Mouse (Mus musculus) liver, embryonic 16.5 days (tissue): ENCODE results near the gene Pfkfb2. TPM values are rescaled to one million over a fixed set of nuclear protein-coding genes. Genes with fewer than 3 reads are reported as not detected.
A peak's percentile ranks its signal among the peaks of the same experiment; 100 is the strongest.

Source experiments
- ATAC-seq: fragments of 200-750 bp; cut with Nextera tagmentation; 2 replicates; pipeline ENCODE4 v1.8.0; 2017; ENCODE audit warnings: low read depth, mild to moderate bottlenecking, moderate number of reproducible peaks, moderate library complexity
- H3K27ac ChIP-seq: fragments of 300-500 bp; sonication (generic); 2 replicates; pipeline ENCODE4 v1.5.1; 2014; ENCODE audit warnings: mild to moderate bottlenecking, low read length
- H3K27me3 ChIP-seq: fragments of 300-500 bp; sonication (generic); 2 replicates; pipeline ENCODE4 v1.6.1; 2014; ENCODE audit warnings: low read depth, low read length, mixed read lengths; ENCODE audit not compliant: control insufficient read depth, insufficient read depth
- H3K36me3 ChIP-seq: fragments of 300-500 bp; sonication (generic); 2 replicates; pipeline ENCODE4 v1.6.1; 2014; ENCODE audit warnings: mild to moderate bottlenecking; ENCODE audit not compliant: control insufficient read depth, insufficient read depth
- H3K4me1 ChIP-seq: fragments of 300-500 bp; sonication (generic); 2 replicates; pipeline ENCODE4 v1.6.1; 2014; ENCODE audit warnings: low read depth, low read length, mixed read lengths; ENCODE audit not compliant: control insufficient read depth
- H3K4me2 ChIP-seq: fragments of 300-500 bp; sonication (generic); 2 replicates; pipeline ENCODE4 v1.6.1; 2014; ENCODE audit warnings: low read depth, low read length, mixed read lengths
- H3K4me3 ChIP-seq: fragments of 300-500 bp; sonication (generic); 2 replicates; pipeline ENCODE4 v1.5.1; 2014; ENCODE audit warnings: low read depth, mild to moderate bottlenecking, low read length
- H3K9ac ChIP-seq: fragments of 300-500 bp; sonication (generic); 2 replicates; pipeline ENCODE4 v1.6.1; 2014; ENCODE audit warnings: low read depth, low read length
- H3K9me3 ChIP-seq: fragments of 300-500 bp; sonication (generic); replicated peaks from 2 replicates; pipeline ENCODE4 v1.6.1; 2016; ENCODE audit warnings: low read length; ENCODE audit not compliant: control insufficient read depth
- WGBS: fragments of 180-500 bp; shearing (Covaris S2); extraction: QIAGEN DNeasy Blood & Tissue Kit; methylation state at CpG from one replicate; pipeline ENCODE4 v1.1.7; 2014; ENCODE audit not compliant: insufficient replicate concordance; 5-methylcytosine and 5-hydroxymethylcytosine counted together
- polyA plus RNA-seq: library from polyadenylated mRNA; unstranded; fragments of >200 nt; fragmentation: Nextera tagmentation; extraction: Ambion mirVana; gene quantifications from 2 replicates; pipeline ENCODE4 v1.2.1, GENCODE M21; 2015

Gene Pfkfb2
- polyA plus RNA-seq, 1 experiment from 2014 or later, result 5.1 TPM

GRCm38 (mm10) chr1:130733671-130734070 is 4.6 kb upstream of the Pfkfb2 start:
- Histone ChIP-seq H3K36me3 (no peaks in the 10 kb centered on the region), H3K9ac (peak overlapping the region; percentile 63), H3K4me1 (peaks cover 60% of the 10 kb centered on the region), H3K4me3 (peak overlapping the region; percentile 65), H3K27ac (peak overlapping the region; percentile 64), H3K9me3 (no peaks in the 10 kb centered on the region), H3K27me3 (no peaks in the 10 kb centered on the region), H3K4me2 (peak overlapping the region; percentile 68)
- WGBS, result 60% methylated on average over 4 of the region's 4 CpGs
- no peak for ATAC-seq

- H3K4me2 ChIP-seq, result peak overlapping the region; percentile 68
- peak overlapping the region; percentile 63 for H3K9ac ChIP-seq
- no peaks in the 10 kb centered on the region for H3K27me3 ChIP-seq
- peaks cover 53% of the 10 kb centered on the region for H3K4me1 ChIP-seq
- H3K36me3 ChIP-seq, result no peaks in the 10 kb centered on the region
- H3K4me3 ChIP-seq, result peak overlapping the region; percentile 65
- 38% methylated on average over 13 of the region's 13 CpGs for WGBS
- H3K27ac ChIP-seq, result peak overlapping the region; percentile 64
- H3K9me3 ChIP-seq, result no peaks in the 10 kb centered on the region
- 0 out of 2 replicates have a peak, but pooled peaks have one; percentile 19 for ATAC-seq
Measured at GRCm38 (mm10) chr1:130732706-130733658, 3.9 kb upstream of the Pfkfb2 start.

- peak within 1 kb of the TSS; percentile 64 for H3K27ac ChIP-seq
- peaks cover 42% of the 10 kb centered on the region for H3K4me1 ChIP-seq
- peak within 1 kb of the TSS; percentile 68 for H3K4me2 ChIP-seq
- WGBS, result 14% methylated on average over 10 of the region's 10 CpGs
- peak within 1 kb of the TSS; percentile 63 for H3K9ac ChIP-seq
- H3K9me3 ChIP-seq, result no peaks in the 10 kb centered on the region
- H3K27me3 ChIP-seq, result no peaks in the 10 kb centered on the region
- peak; percentile 97 for ATAC-seq
- no peaks in the 10 kb centered on the region for H3K36me3 ChIP-seq
- peak within 1 kb of the TSS; percentile 65 for H3K4me3 ChIP-seq
Measured at GRCm38 (mm10) chr1:130731741-130732337, 2.8 kb upstream of the Pfkfb2 start, which contains the start of gene AA986860. TSS of gene AA986860 (plus strand) at chr1:130731976.

GRCm38 (mm10) chr1:130728708-130729107 is 345 bp downstream of the Pfkfb2 start:
- H3K27me3 ChIP-seq, result no peaks in the 10 kb centered on the region
- H3K4me1 ChIP-seq, result peaks cover 23% of the 10 kb centered on the region
- H3K27ac ChIP-seq, result no peak overlapping the region
- 79% methylated on average over 3 of the region's 3 CpGs for whole genome bisulfite sequencing
- H3K4me2 ChIP-seq, result no peak overlapping the region
- no peak overlapping the region for H3K9ac ChIP-seq
- no peak overlapping the region for H3K4me3 ChIP-seq
- ATAC-seq, result no peak
- no peaks in the 10 kb centered on the region for H3K9me3 ChIP-seq
- H3K36me3 ChIP-seq, result no peaks in the 10 kb centered on the region

GRCm38 (mm10) chr1:130728070-130728469 is 983 bp downstream of the Pfkfb2 start:
- no peak overlapping the region for H3K4me2 ChIP-seq
- WGBS, result 32% methylated on average over 1 of the region's 1 CpGs
- H3K36me3 ChIP-seq, result no peaks in the 10 kb centered on the region
- ATAC-seq, result no peak
- H3K9me3 ChIP-seq, result no peaks in the 10 kb centered on the region
- H3K9ac ChIP-seq, result no peak overlapping the region
- H3K27me3 ChIP-seq, result no peaks in the 10 kb centered on the region
- H3K4me1 ChIP-seq, result peaks cover 16% of the 10 kb centered on the region
- H3K27ac ChIP-seq, result no peak overlapping the region
- no peak overlapping the region for H3K4me3 ChIP-seq

GRCm38 (mm10) chr1:130726396-130726795 is 2.7 kb downstream of the Pfkfb2 start:
- peaks cover 6% of the 10 kb centered on the region for H3K4me1 ChIP-seq
- H3K27me3 ChIP-seq, result no peaks in the 10 kb centered on the region
- H3K27ac ChIP-seq, result no peak overlapping the region
- H3K4me2 ChIP-seq, result no peak overlapping the region
- no peak overlapping the region for H3K4me3 ChIP-seq
- WGBS, result 88% methylated on average over 2 of the region's 2 CpGs
- ATAC-seq, result no peak
- no peaks in the 10 kb centered on the region for H3K9me3 ChIP-seq
- peaks cover 6% of the 10 kb centered on the region; the same call in 1 of the 2 replicates for H3K36me3 ChIP-seq
- no peak overlapping the region for H3K9ac ChIP-seq

- H3K27ac ChIP-seq, result no peak overlapping the region
- no peak overlapping the region for H3K9ac ChIP-seq
- H3K9me3 ChIP-seq, result no peaks in the 10 kb centered on the region
- no peak overlapping the region for H3K4me2 ChIP-seq
- H3K4me3 ChIP-seq, result no peak overlapping the region
- 81% methylated on average over 5 of the region's 5 CpGs for WGBS
- peaks cover 10% of the 10 kb centered on the region for H3K36me3 ChIP-seq
- peaks cover 4% of the 10 kb centered on the region for H3K4me1 ChIP-seq
- no peak for ATAC-seq
- no peaks in the 10 kb centered on the region for H3K27me3 ChIP-seq
Measured at GRCm38 (mm10) chr1:130724206-130724605, 4.8 kb downstream of the Pfkfb2 start.

- H3K27ac ChIP-seq, result peak within 1 kb of the TSS; percentile 90
Measured at GRCm38 (mm10) chr1:130717291-130717871, 11.7 kb downstream of the Pfkfb2 start, which contains the start of gene Yod1. TSS of gene Yod1 (plus strand) at chr1:130717327.

More at GRCm38 (mm10) chr1:130717291-130717871, 11.7 kb downstream of the Pfkfb2 start, which contains the start of gene Yod1:
- Histone ChIP-seq H3K9me3 (no peaks in the 10 kb centered on the region), H3K27me3 (no peaks in the 10 kb centered on the region), H3K4me1 (peaks cover 15% of the 10 kb centered on the region), H3K36me3 (peaks cover 13% of the 10 kb centered on the region), H3K4me2 (peak within 1 kb of the TSS; percentile 89), H3K9ac (peak within 1 kb of the TSS; percentile 94), H3K4me3 (peak within 1 kb of the TSS; percentile 99)
- peak; percentile 67 for ATAC-seq
- WGBS, result 0% methylated on average over 53 of the region's 54 CpGs
